Mouse (Mus musculus) adipocyte (in vitro differentiated cells): ENCODE data around the gene Ildr1.

Experiments
- DNase-seq: peaks from one replicate; pipeline ENCODE4 v3.0.0-alpha.2; 2016; ENCODE audit warnings: low spot score

Gene Ildr1

GRCm38 (mm10) chr16:36700484-36700883, 6.7 kb downstream of the Ildr1 start:
- DNase-seq: no peak

GRCm38 (mm10) chr16:36707702-36708423, 14.1 kb downstream of the Ildr1 start:
- no peak for DNase-seq

- no peak for DNase-seq
Measured at GRCm38 (mm10) chr16:36708751-36709150, 15.0 kb downstream of the Ildr1 start.

- DNase-seq: no peak
Measured at GRCm38 (mm10) chr16:36709405-36709804, 15.6 kb downstream of the Ildr1 start.

GRCm38 (mm10) chr16:36710794-36711193, 17.0 kb downstream of the Ildr1 start:
- DNase-seq: no peak

GRCm38 (mm10) chr16:36711760-36712159, 18.0 kb downstream of the Ildr1 start:
- DNase-seq: no peak

- no peak for DNase-seq
Measured at GRCm38 (mm10) chr16:36717481-36717880, 23.7 kb downstream of the Ildr1 start.

GRCm38 (mm10) chr16:36718637-36719036, 24.9 kb downstream of the Ildr1 start:
- DNase-seq: no peak

- DNase-seq: no peak
Measured at GRCm38 (mm10) chr16:36720194-36721055, 26.6 kb downstream of the Ildr1 start.

- no peak for DNase-seq
Measured at GRCm38 (mm10) chr16:36722739-36723138, 29.0 kb downstream of the Ildr1 start.

- DNase-seq: peak; percentile 41
Measured at GRCm38 (mm10) chr16:36723880-36724443, 30.2 kb downstream of the Ildr1 start.

- DNase-seq: no peak
Measured at GRCm38 (mm10) chr16:36728959-36729358, 35.2 kb downstream of the Ildr1 start.

GRCm38 (mm10) chr16:36732572-36732971, 38.8 kb downstream of the Ildr1 start:
- no peak for DNase-seq

GRCm38 (mm10) chr16:36733827-36734226, 40.0 kb downstream of the Ildr1 start:
- no peak for DNase-seq

- no peak for DNase-seq
Measured at GRCm38 (mm10) chr16:36735421-36735820, 41.6 kb downstream of the Ildr1 start.

GRCm38 (mm10) chr16:36739404-36739930, 45.7 kb downstream of the Ildr1 start:
- no peak for DNase-seq

GRCm38 (mm10) chr16:36743580-36743979, 49.8 kb downstream of the Ildr1 start:
- DNase-seq: no peak

GRCm38 (mm10) chr16:36747068-36747467, 53.3 kb downstream of the Ildr1 start:
- no peak for DNase-seq

- no peak for DNase-seq
Measured at GRCm38 (mm10) chr16:36747767-36748166, 54.0 kb downstream of the Ildr1 start.

GRCm38 (mm10) chr16:36751979-36752378, 58.2 kb downstream of the Ildr1 start:
- DNase-seq: no peak

GRCm38 (mm10) chr16:36770191-36770771, 76.5 kb downstream of the Ildr1 start:
- peak; percentile 60 for DNase-seq

- peak; percentile 24 for DNase-seq
Measured at GRCm38 (mm10) chr16:36770830-36771229, 77.1 kb downstream of the Ildr1 start.
